Mouse (Mus musculus) lung, embryonic 14.5 days (tissue): ENCODE results near the gene Adamts3. TPM values are rescaled to one million over a fixed set of nuclear protein-coding genes. Genes with fewer than 3 reads are reported as not detected.
A peak's percentile ranks its signal among the peaks of the same experiment; 100 is the strongest.

Source experiments
- ATAC-seq: fragments of 200-750 bp; cut with Nextera tagmentation; 2 replicates; pipeline ENCODE4 v1.8.0; 2017; ENCODE audit warnings: mild to moderate bottlenecking, moderate TSS enrichment, moderate library complexity; ENCODE audit not compliant: insufficient read depth
- DNase-seq: peaks from one replicate; pipeline ENCODE4 v3.0.0-alpha.2; 2015
- H3K27ac ChIP-seq: fragments of 300-500 bp; sonication (generic); 2 replicates; pipeline ENCODE4 v1.5.1; 2014; ENCODE audit warnings: low read depth, mild to moderate bottlenecking, moderate library complexity
- H3K27me3 ChIP-seq: fragments of 300-500 bp; sonication (generic); 2 replicates; pipeline ENCODE4 v1.6.1; 2014; ENCODE audit warnings: low read length, control low read depth; ENCODE audit not compliant: insufficient read depth
- H3K36me3 ChIP-seq: fragments of 300-500 bp; sonication (generic); 2 replicates; pipeline ENCODE4 v1.6.1; 2014; ENCODE audit warnings: control low read depth; ENCODE audit not compliant: insufficient read depth
- H3K4me1 ChIP-seq: fragments of 300-500 bp; sonication (generic); 2 replicates; pipeline ENCODE4 v1.6.1; 2014; ENCODE audit warnings: antibody characterized with exemption, control low read depth; ENCODE audit not compliant: insufficient read depth
- H3K4me2 ChIP-seq: fragments of 300-500 bp; sonication (generic); 2 replicates; pipeline ENCODE4 v1.6.1; 2014; ENCODE audit warnings: mild to moderate bottlenecking
- H3K4me3 ChIP-seq: fragments of 300-500 bp; sonication (generic); 2 replicates; pipeline ENCODE4 v1.5.1; 2014; ENCODE audit warnings: low read depth, low read length
- H3K9ac ChIP-seq: fragments of 300-500 bp; sonication (generic); 2 replicates; pipeline ENCODE4 v1.6.1; 2014
- H3K9me3 ChIP-seq: fragments of 300-500 bp; sonication (generic); 2 replicates; pipeline ENCODE4 v1.6.1; 2016; ENCODE audit warnings: low read depth, low read length, control low read depth
- CTCF ChIP-seq: IDR thresholded peaks from 2 replicates; pipeline ENCODE4 v1.5.1; 2016; ENCODE audit warnings: antibody characterized with exemption, low read depth
- WGBS: fragments of 180-500 bp; shearing (Covaris S2); extraction: QIAGEN DNeasy Blood & Tissue Kit; methylation state at CpG from one replicate; pipeline ENCODE4 v1.1.7; 2014; 5-methylcytosine and 5-hydroxymethylcytosine counted together
- polyA plus RNA-seq: library from polyadenylated mRNA; unstranded; fragments of >200 nt; fragmentation: Nextera tagmentation; extraction: Ambion mirVana; gene quantifications from 2 replicates; pipeline ENCODE4 v1.2.1, GENCODE M21; 2014

The Adamts3 gene
- polyA plus RNA-seq, 1 experiment from 2014 or later = 5.9 TPM

DNA sequence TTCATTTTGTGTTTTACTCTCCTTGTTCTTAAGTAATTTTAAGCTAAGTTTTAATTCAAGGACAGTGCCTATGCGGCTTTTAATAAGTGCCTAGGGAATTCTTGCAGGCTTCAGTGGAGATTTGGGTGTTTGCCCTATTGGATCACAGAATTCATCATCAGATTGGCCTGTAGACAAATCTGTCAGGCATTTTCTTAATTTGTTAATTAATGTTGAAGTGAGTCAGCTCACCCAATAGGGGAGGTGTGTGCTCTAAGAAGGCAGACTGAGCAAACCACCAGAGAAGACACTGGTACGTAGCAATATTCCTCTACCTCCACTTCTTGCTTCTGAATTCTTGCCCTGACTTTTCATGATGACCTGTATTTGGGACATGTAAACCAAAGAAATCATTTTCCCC lies 247.7 kb downstream of the Adamts3 start:
- no peak for DNase-seq
- Histone ChIP-seq H3K9ac (no peak overlapping the region), H3K9me3 (no peaks in the 10 kb centered on the region), H3K4me1 (no peaks in the 10 kb centered on the region), H3K27me3 (no peaks in the 10 kb centered on the region), H3K36me3 (no peaks in the 10 kb centered on the region), H3K4me3 (no peak overlapping the region), H3K27ac (no peak overlapping the region), H3K4me2 (no peak overlapping the region)
- 83% methylated on average over 2 of the region's 2 CpGs for WGBS
- TF ChIP-seq CTCF = no peak
- no peak for ATAC-seq

DNA sequence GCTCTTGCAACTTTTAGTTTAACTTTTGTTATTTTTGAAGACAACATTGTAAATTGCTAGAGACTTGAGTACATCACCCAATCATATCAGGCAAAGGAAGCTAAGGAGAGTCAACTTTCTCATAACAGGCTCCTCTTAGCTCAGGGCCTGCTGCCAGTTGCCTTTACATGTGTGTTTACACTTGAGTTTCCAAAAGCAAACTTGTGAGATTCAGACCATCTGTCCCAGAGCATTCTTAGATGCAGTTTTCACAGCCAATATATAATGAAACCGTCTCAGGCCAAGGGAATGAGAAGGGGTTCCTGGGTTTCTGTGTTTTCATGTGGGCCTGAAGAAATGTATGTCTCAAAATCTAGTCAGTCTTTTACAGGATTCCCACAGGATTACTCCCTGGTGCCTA lies 251.5 kb downstream of the Adamts3 start:
- WGBS = 19% methylated on average over 1 of the region's 1 CpGs
- H3K27ac ChIP-seq = no peak overlapping the region
- ATAC-seq = peak; percentile 87

More for the DNA sequence above, 251.5 kb downstream of the Adamts3 start:
- no peak for TF ChIP-seq CTCF
- no peaks in the 10 kb centered on the region for H3K4me1 ChIP-seq
- H3K36me3 ChIP-seq = no peaks in the 10 kb centered on the region
- H3K9ac ChIP-seq = no peak overlapping the region
- H3K9me3 ChIP-seq = no peaks in the 10 kb centered on the region
- no peak overlapping the region for H3K4me2 ChIP-seq
- DNase-seq = peak; percentile 85
- H3K4me3 ChIP-seq = no peak overlapping the region
- no peaks in the 10 kb centered on the region for H3K27me3 ChIP-seq
